Mouse (Mus musculus): ENCODE measurements around the gene Pip4k2b.

The Pip4k2b gene

GRCm38 (mm10) chr11:97694921-97695711 is 49.4 kb downstream of the Pip4k2b start:
- DNase-seq (ENCODE audit: low spot score): no peak

GRCm38 (mm10) chr11:97694435-97694834 is 50.1 kb downstream of the Pip4k2b start:
- DNase-seq (ENCODE audit: low spot score): no peak

GRCm38 (mm10) chr11:97689861-97690260 is 54.6 kb downstream of the Pip4k2b start:
- no peak for DNase-seq (ENCODE audit: low spot score)

- DNase-seq (ENCODE audit: low spot score): no peak
These were observed 57.4 kb downstream of the Pip4k2b start for GRCm38 (mm10) chr11:97687061-97687460.

- no peak for DNase-seq (ENCODE audit: low spot score)
These were observed 58.1 kb downstream of the Pip4k2b start for GRCm38 (mm10) chr11:97686322-97686908.

GRCm38 (mm10) chr11:97685613-97686321 is 58.7 kb downstream of the Pip4k2b start, which contains the start of gene Cisd3:
TSS of gene Cisd3 (plus strand) at chr11:97685826.
- DNase-seq (ENCODE audit: low spot score): peak; percentile 95

- no peak for DNase-seq (ENCODE audit: low spot score)
These were observed 59.7 kb downstream of the Pip4k2b start for GRCm38 (mm10) chr11:97684766-97685165.

- DNase-seq (ENCODE audit: low spot score): no peak
These were observed 60.3 kb downstream of the Pip4k2b start for GRCm38 (mm10) chr11:97684063-97684680.

GRCm38 (mm10) chr11:97682504-97683055 is 61.9 kb downstream of the Pip4k2b start:
- DNase-seq (ENCODE audit: low spot score): no peak

GRCm38 (mm10) chr11:97680430-97680829 is 64.1 kb downstream of the Pip4k2b start:
- no peak for DNase-seq (ENCODE audit: low spot score)

- no peak for DNase-seq (ENCODE audit: low spot score)
These were observed 66.2 kb downstream of the Pip4k2b start for GRCm38 (mm10) chr11:97678301-97678700.

GRCm38 (mm10) chr11:97677842-97678241 is 66.7 kb downstream of the Pip4k2b start:
- DNase-seq (ENCODE audit: low spot score): no peak

GRCm38 (mm10) chr11:97677381-97677780 is 67.1 kb downstream of the Pip4k2b start:
- DNase-seq (ENCODE audit: low spot score): no peak

- no peak for DNase-seq (ENCODE audit: low spot score)
These were observed 68.3 kb downstream of the Pip4k2b start for GRCm38 (mm10) chr11:97676050-97676754.

GRCm38 (mm10) chr11:97673148-97673547 is 71.4 kb downstream of the Pip4k2b start:
- no peak for DNase-seq (ENCODE audit: low spot score)

GRCm38 (mm10) chr11:97671177-97671527 is 73.4 kb downstream of the Pip4k2b start:
- DNase-seq (ENCODE audit: low spot score): no peak

GRCm38 (mm10) chr11:97670234-97671176 is 74.0 kb downstream of the Pip4k2b start:
- DNase-seq (ENCODE audit: low spot score): no peak

GRCm38 (mm10) chr11:97669829-97670228 is 74.7 kb downstream of the Pip4k2b start:
- peak; percentile 32 for DNase-seq (ENCODE audit: low spot score)

- DNase-seq (ENCODE audit: low spot score): no peak
These were observed 75.2 kb downstream of the Pip4k2b start for GRCm38 (mm10) chr11:97669268-97669667.

- DNase-seq (ENCODE audit: low spot score): no peak
These were observed 76.3 kb downstream of the Pip4k2b start for GRCm38 (mm10) chr11:97668160-97668559.

All from urinary bladder, postnatal 14 days (tissue).